Mouse (Mus musculus) c-Kit-positive CD71-positive TER-119-positive erythroid progenitor cells, embryonic 14.5 days (primary cell): ENCODE results near the gene Dclk1.

ENCODE experiments used
- DNase-seq: peaks from one replicate; pipeline ENCODE4 v3.0.0-alpha.2; 2013; ENCODE audit warnings: low spot score

The Dclk1 gene

GRCm38 (mm10) chr3:55587972-55588946, 346.1 kb downstream of the Dclk1 start:
- DNase-seq = no peak
